Mouse (Mus musculus) liver, embryonic 16.5 days (tissue): Measurements from ENCODE around the gene Pgs1. TPM values are rescaled to one million over a fixed set of nuclear protein-coding genes. Genes with fewer than 3 reads are reported as not detected.

Source experiments
- ATAC-seq: fragments of 200-750 bp; cut with Nextera tagmentation; 2 replicates; pipeline ENCODE4 v1.8.0; 2017; ENCODE audit warnings: low read depth, mild to moderate bottlenecking, moderate number of reproducible peaks, moderate library complexity
- H3K27ac ChIP-seq: fragments of 300-500 bp; sonication (generic); 2 replicates; pipeline ENCODE4 v1.5.1; 2014; ENCODE audit warnings: mild to moderate bottlenecking, low read length
- H3K27me3 ChIP-seq: fragments of 300-500 bp; sonication (generic); 2 replicates; pipeline ENCODE4 v1.6.1; 2014; ENCODE audit warnings: low read depth, low read length, mixed read lengths; ENCODE audit not compliant: control insufficient read depth, insufficient read depth
- H3K36me3 ChIP-seq: fragments of 300-500 bp; sonication (generic); 2 replicates; pipeline ENCODE4 v1.6.1; 2014; ENCODE audit warnings: mild to moderate bottlenecking; ENCODE audit not compliant: control insufficient read depth, insufficient read depth
- H3K4me1 ChIP-seq: fragments of 300-500 bp; sonication (generic); 2 replicates; pipeline ENCODE4 v1.6.1; 2014; ENCODE audit warnings: low read depth, low read length, mixed read lengths; ENCODE audit not compliant: control insufficient read depth
- H3K4me2 ChIP-seq: fragments of 300-500 bp; sonication (generic); 2 replicates; pipeline ENCODE4 v1.6.1; 2014; ENCODE audit warnings: low read depth, low read length, mixed read lengths
- H3K4me3 ChIP-seq: fragments of 300-500 bp; sonication (generic); 2 replicates; pipeline ENCODE4 v1.5.1; 2014; ENCODE audit warnings: low read depth, mild to moderate bottlenecking, low read length
- H3K9ac ChIP-seq: fragments of 300-500 bp; sonication (generic); 2 replicates; pipeline ENCODE4 v1.6.1; 2014; ENCODE audit warnings: low read depth, low read length
- H3K9me3 ChIP-seq: fragments of 300-500 bp; sonication (generic); replicated peaks from 2 replicates; pipeline ENCODE4 v1.6.1; 2016; ENCODE audit warnings: low read length; ENCODE audit not compliant: control insufficient read depth
- WGBS: fragments of 180-500 bp; shearing (Covaris S2); extraction: QIAGEN DNeasy Blood & Tissue Kit; methylation state at CpG from one replicate; pipeline ENCODE4 v1.1.7; 2014; ENCODE audit not compliant: insufficient replicate concordance; 5-methylcytosine and 5-hydroxymethylcytosine counted together
- microRNA-seq: library from miRNA; unstranded; fragments of <30 nt; microRNA quantifications from one replicate; pipeline ENCODE4, GENCODE M21; 2016
- polyA plus RNA-seq: library from polyadenylated mRNA; unstranded; fragments of >200 nt; fragmentation: Nextera tagmentation; extraction: Ambion mirVana; gene quantifications from 2 replicates; pipeline ENCODE4 v1.2.1, GENCODE M21; 2015

Pgs1 gene
- polyA plus RNA-seq, 1 experiment from 2014 or later = 13.7 TPM

GRCm38 (mm10) chr11:118068812-118069332 lies 82.8 kb downstream of the Pgs1 start:
- Histone ChIP-seq H3K36me3 (no peaks in the 10 kb centered on the region), H3K4me1 (no peaks in the 10 kb centered on the region), H3K9me3 (no peaks in the 10 kb centered on the region), H3K4me3 (no peak overlapping the region), H3K27ac (no peak overlapping the region), H3K4me2 (no peak overlapping the region), H3K27me3 (no peaks in the 10 kb centered on the region), H3K9ac (no peak overlapping the region)
- WGBS = 62% methylated on average over 16 of the region's 16 CpGs
- no peak for ATAC-seq

GRCm38 (mm10) chr11:118071227-118071912 lies 85.3 kb downstream of the Pgs1 start:
- Histone ChIP-seq H3K27ac (no peak overlapping the region), H3K4me2 (no peak overlapping the region), H3K4me3 (no peak overlapping the region), H3K9ac (no peak overlapping the region), H3K27me3 (no peaks in the 10 kb centered on the region), H3K36me3 (no peaks in the 10 kb centered on the region), H3K9me3 (no peaks in the 10 kb centered on the region), H3K4me1 (no peaks in the 10 kb centered on the region)
- no peak for ATAC-seq
- 40% methylated on average over 11 of the region's 11 CpGs for WGBS

Small RNAs within 50 kb of the gene (microRNA-seq; reads per million reads assigned to microRNA genes)
- not detected for gene Mir6933

Other genes with a start within 250 kb of the Pgs1 start
- 16.0 and 16.3 TPM in 2 replicates for gene Tmc8, start 204.2 kb upstream of the Pgs1 start, polyA plus RNA-seq
- gene Tmc6, start 204.1 kb upstream of the Pgs1 start, polyA plus RNA-seq = 45.6 and 46.2 TPM in 2 replicates
- gene 6030468B19Rik, start 188.6 kb upstream of the Pgs1 start, polyA plus RNA-seq = 74.2 and 77.0 TPM in 2 replicates
- 0.38 and 0.64 TPM in 2 replicates for gene Gm20708, start 176.6 kb upstream of the Pgs1 start, polyA plus RNA-seq
- gene Syngr2, start 176.6 kb upstream of the Pgs1 start, polyA plus RNA-seq = 48.6 and 55.5 TPM in 2 replicates
- gene Afmid, start 160.4 kb upstream of the Pgs1 start, polyA plus RNA-seq = 14.6 and 15.4 TPM in 2 replicates
- 120 and 127 TPM in 2 replicates for gene Tk1, start 160.2 kb upstream of the Pgs1 start, polyA plus RNA-seq
- gene Birc5, start 137.0 kb upstream of the Pgs1 start, polyA plus RNA-seq = 298 and 327 TPM in 2 replicates
- not detected in 2 replicates for gene Tmem235, start 125.5 kb upstream of the Pgs1 start, polyA plus RNA-seq
- 1.3 and 2.6 TPM in 2 replicates for gene Tha1, start 112.8 kb upstream of the Pgs1 start, polyA plus RNA-seq
- 6.1 and 6.7 TPM in 2 replicates for gene Socs3, start 16.2 kb upstream of the Pgs1 start, polyA plus RNA-seq
- 0.20 and 0.40 TPM in 2 replicates for gene Dnah17, start 144.3 kb downstream of the Pgs1 start, polyA plus RNA-seq